Mouse (Mus musculus) bone marrow macrophage, adult 2 months (primary cell): ENCODE results near the gene Chaf1a. TPM values are rescaled to one million over a fixed set of nuclear protein-coding genes. Genes with fewer than 3 reads are reported as not detected.

Experiments used
- H3K27ac ChIP-seq: 2 replicates; pipeline ENCODE4 v1.5.1; 2012; ENCODE audit warnings: low read depth, low read length; ENCODE audit not compliant: insufficient read depth
- H3K4me1 ChIP-seq: 2 replicates; pipeline ENCODE4 v1.6.1; 2012; ENCODE audit warnings: low read length; ENCODE audit not compliant: control insufficient read depth, insufficient read depth
- H3K4me3 ChIP-seq: 2 replicates; pipeline ENCODE4 v1.5.1; 2012; ENCODE audit warnings: mild to moderate bottlenecking, low read length, moderate library complexity; ENCODE audit not compliant: insufficient read depth
- CTCF ChIP-seq: IDR thresholded peaks from 2 replicates; pipeline ENCODE4 v1.5.1; 2012; ENCODE audit warnings: low read depth, mild to moderate bottlenecking, low read length, moderate library complexity
- POLR2A ChIP-seq: IDR thresholded peaks from 2 replicates; pipeline ENCODE4 v1.6.1; 2012; ENCODE audit warnings: mild to moderate bottlenecking, low read depth, low read length, borderline replicate concordance
- polyA plus RNA-seq: library from polyadenylated mRNA; stranded (reverse); fragments of >200 nt; gene quantifications from 2 replicates; pipeline ENCODE4 v1.2.4, GENCODE M21; 2012; ENCODE audit not compliant: missing spikeins, insufficient read depth, insufficient read length

Gene Chaf1a
- polyA plus RNA-seq, 1 experiment, result 14.1 TPM

GRCm38 (mm10) chr17:56078880-56079795 is 38.9 kb downstream of the Chaf1a start, which contains the start of gene Hdgfl2:
Gene Hdgfl2 (plus strand): TSS chr17:56079634.
- peaks cover 23% of the 10 kb centered on the region for H3K4me1 ChIP-seq
- TF ChIP-seq POLR2A (peak; percentile 89), CTCF (no peak)
- peak within 1 kb of the TSS; percentile 41 for H3K27ac ChIP-seq

GRCm38 (mm10) chr17:56079921-56080320 is 39.7 kb downstream of the Chaf1a start:
- H3K4me1 ChIP-seq, result peaks cover 22% of the 10 kb centered on the region
- TF ChIP-seq CTCF, result no peak
- no peak for TF ChIP-seq POLR2A
- peak overlapping the region; percentile 77 for H3K4me3 ChIP-seq
- H3K27ac ChIP-seq, result no peak overlapping the region

More at GRCm38 (mm10) chr17:56078880-56079795, 38.9 kb downstream of the Chaf1a start, which contains the start of gene Hdgfl2:
- peak within 1 kb of the TSS; percentile 77 for H3K4me3 ChIP-seq

- no peak for TF ChIP-seq CTCF
- no peak for TF ChIP-seq POLR2A
- Histone ChIP-seq H3K4me3 (peak overlapping the region; percentile 77), H3K27ac (no peak overlapping the region), H3K4me1 (peaks cover 16% of the 10 kb centered on the region)
Observed at GRCm38 (mm10) chr17:56080781-56081585, 40.7 kb downstream of the Chaf1a start.

GRCm38 (mm10) chr17:56092312-56092711 is 52.1 kb downstream of the Chaf1a start:
- Histone ChIP-seq H3K4me3 (no peak overlapping the region), H3K4me1 (no peaks in the 10 kb centered on the region), H3K27ac (no peak overlapping the region)
- TF ChIP-seq POLR2A (no peak), CTCF (no peak)

- no peak overlapping the region for H3K4me3 ChIP-seq
- no peak for TF ChIP-seq CTCF
- no peak for TF ChIP-seq POLR2A
- H3K4me1 ChIP-seq, result no peaks in the 10 kb centered on the region
- H3K27ac ChIP-seq, result no peak overlapping the region
Observed at GRCm38 (mm10) chr17:56092794-56093193, 52.6 kb downstream of the Chaf1a start.

- Histone ChIP-seq H3K4me1 (no peaks in the 10 kb centered on the region), H3K27ac (no peak overlapping the region), H3K4me3 (no peak overlapping the region)
- TF ChIP-seq POLR2A (no peak), CTCF (no peak)
Observed at GRCm38 (mm10) chr17:56096883-56097282, 56.6 kb downstream of the Chaf1a start.

GRCm38 (mm10) chr17:56098180-56098579 is 57.9 kb downstream of the Chaf1a start:
- H3K4me1 ChIP-seq, result no peaks in the 10 kb centered on the region
- H3K27ac ChIP-seq, result no peak overlapping the region

GRCm38 (mm10) chr17:56098711-56099572 is 58.7 kb downstream of the Chaf1a start:
- Histone ChIP-seq H3K4me3 (no peak overlapping the region), H3K4me1 (no peaks in the 10 kb centered on the region), H3K27ac (no peak overlapping the region)
- TF ChIP-seq POLR2A, result no peak
- TF ChIP-seq CTCF, result no peak

More at GRCm38 (mm10) chr17:56098180-56098579, 57.9 kb downstream of the Chaf1a start:
- H3K4me3 ChIP-seq, result no peak overlapping the region
- TF ChIP-seq POLR2A, result no peak
- TF ChIP-seq CTCF, result no peak

- no peak overlapping the region for H3K27ac ChIP-seq
- H3K4me3 ChIP-seq, result no peak overlapping the region
- no peaks in the 10 kb centered on the region for H3K4me1 ChIP-seq
- TF ChIP-seq POLR2A (no peak), CTCF (no peak)
Observed at GRCm38 (mm10) chr17:56100811-56101210, 60.6 kb downstream of the Chaf1a start.
